ENCODE assay signal across 9 mouse cellular contexts in the genomic region with DNA sequence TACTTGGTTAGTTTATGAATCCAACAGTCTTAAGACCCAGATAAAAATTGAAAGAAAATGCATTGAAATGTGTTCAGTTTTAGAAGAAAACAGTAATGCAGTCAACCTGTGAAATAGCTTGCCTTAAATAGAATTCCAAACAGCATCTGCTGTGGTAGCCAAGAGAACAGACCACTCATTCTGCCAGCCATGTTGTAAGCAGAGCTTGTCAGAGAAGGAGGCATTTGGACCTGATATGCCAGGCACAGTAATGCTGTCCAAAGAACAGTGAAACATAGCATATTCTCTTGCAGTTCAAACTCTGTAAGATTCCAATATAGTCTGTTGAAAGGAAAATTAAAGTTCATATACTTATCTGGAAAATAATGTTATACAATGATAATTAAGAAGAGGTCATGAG.
"Had no signal": no experiment of that assay in that cellular context is flagged by ENCODE, and none has a peak within 500 bp of the region (broad histone marks: within the 10 kb centered on the region; RNA-seq: fewer than 3 reads in every experiment).

No protein-coding gene starts in this region.

- DNase-seq: kidney, adult 8-10 months; kidney, postnatal 25 days; lung, adult 2 months; lung, postnatal 36 days; midbrain, embryonic 14.5 days; retina, postnatal 1 day; spleen, adult 18-20 months; thymus, adult 2 months; thymus, postnatal 25 days had no signal
